Mouse (Mus musculus): ENCODE measurements at regions not wholly inside any gene's neighbourhood (a gene's known extent, or its start where the extent isn't known, plus 50 kb on each side); places are given as distances from the start of the nearest gene placed in this dataset.
A peak's percentile ranks its signal among the peaks of the same experiment; 100 is the strongest.

DNA sequence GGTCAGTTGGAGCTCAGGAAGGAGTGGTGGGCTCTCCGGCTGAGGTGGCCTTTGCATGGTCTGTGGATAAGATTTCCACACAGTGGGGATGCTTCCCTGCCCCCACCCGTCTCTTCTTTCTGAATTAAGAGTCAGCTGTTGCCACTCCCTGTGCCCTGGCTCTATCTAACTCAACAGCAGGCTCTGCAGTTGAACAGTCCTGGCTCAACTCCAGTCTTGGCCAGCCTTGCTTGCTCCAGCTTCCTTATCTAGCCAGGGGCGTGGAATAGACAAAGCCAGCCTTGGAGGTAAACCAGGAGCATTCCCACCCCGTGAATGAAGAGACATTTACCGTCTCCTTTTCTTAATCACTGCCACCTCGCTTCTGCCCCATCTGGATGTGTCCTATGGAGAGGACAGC is 89.7 kb downstream of the Mn1 start:
- no peak for DNase-seq (ENCODE audit: low spot score)

DNA sequence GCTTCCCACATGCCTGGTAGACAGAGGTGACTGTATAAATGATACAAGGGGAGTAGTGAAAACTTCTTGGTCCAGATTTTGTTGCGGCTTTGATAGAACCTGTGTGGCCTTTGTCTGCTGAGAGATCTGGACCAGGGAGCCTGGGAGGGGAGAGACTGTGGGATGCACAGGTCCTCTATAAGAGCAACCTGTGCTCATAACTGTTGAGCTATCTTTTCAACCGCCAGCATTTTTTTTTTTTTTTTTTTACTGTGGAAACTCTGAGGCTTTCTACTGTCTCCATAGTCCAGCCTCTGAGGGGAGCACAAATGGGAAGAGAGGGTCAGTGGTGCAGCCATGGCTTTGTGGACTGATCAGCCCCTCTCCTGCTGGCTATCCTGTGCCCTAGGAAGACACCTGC is 90.2 kb downstream of the Mn1 start:
- no peak for DNase-seq (ENCODE audit: low spot score)

DNA sequence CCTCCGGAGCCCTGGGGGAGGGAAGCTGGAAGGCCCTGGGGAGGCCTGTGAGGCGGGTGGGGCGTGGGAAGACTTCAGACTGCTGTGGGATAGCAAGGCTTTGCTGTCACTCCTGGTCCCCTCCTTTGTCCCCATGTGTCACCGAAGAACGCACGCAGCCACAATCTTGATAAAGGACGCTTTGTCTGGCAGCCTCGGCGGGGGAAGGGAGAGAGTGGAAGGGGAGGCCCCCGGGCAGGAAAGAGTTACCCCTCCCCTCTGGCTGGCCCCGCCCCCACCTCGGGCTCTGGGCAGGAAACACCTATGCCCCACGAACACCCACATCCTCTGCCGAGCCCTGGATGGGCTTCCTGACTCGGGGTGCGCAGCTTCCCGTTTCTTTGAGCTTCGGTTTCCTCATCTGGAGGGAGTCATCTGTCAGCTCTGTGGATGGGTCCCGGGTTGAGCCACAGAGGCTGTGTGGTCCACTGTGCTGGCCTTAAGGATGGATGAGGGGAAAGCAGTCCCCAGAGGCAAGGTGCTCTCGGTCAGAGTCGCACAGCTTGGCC is 91.9 kb downstream of the Mn1 start:
- DNase-seq (ENCODE audit: low spot score), result peak; percentile 87

- DNase-seq (ENCODE audit: low spot score), result peak; percentile 70
Observed at GRCm38 (mm10) chr5:111509575-111510057, 92.5 kb downstream of the Mn1 start.

DNA sequence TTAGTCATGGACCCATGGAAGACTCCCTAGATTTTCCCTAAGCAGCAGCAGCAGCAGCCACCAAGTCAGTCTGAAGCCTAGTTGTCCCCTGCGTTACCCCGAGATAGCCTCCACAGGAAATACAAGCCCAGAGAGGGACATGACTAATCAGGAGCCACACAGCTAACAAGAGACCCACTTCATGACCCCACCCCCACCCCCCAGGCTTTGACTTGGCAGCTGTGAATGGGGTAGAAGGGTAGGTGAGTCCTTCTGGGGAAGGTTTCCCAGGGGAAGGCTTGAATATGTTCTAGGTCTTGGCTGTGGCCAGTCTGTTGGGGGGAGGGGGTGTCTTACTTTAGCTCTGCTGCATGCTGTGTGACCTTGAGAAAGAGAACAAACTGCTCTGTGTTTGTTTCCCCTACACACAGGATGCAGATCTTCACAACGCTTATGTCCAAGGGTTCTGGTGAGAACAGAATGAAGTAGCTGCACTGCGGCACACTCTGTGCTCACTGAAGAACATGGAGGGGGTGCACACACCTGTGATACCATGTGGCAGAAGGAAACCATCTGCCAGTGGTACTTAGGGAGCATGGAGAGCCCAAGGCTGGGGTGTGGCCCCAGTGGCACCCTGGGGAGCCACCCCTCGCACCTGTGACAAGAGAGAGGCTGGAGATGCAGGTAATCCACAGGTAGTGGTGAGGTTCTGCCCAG is 93.2 kb downstream of the Mn1 start:
- DNase-seq (ENCODE audit: low spot score), result no peak

- DNase-seq (ENCODE audit: low spot score), result no peak
Observed at GRCm38 (mm10) chr5:111510879-111511231, 93.7 kb downstream of the Mn1 start.

GRCm38 (mm10) chr5:111511982-111512381 is 94.8 kb downstream of the Mn1 start:
- DNase-seq (ENCODE audit: low spot score), result no peak

- DNase-seq (ENCODE audit: low spot score), result no peak
Observed at GRCm38 (mm10) chr5:111513976-111514375, 96.8 kb downstream of the Mn1 start.

- DNase-seq (ENCODE audit: low spot score), result no peak
Observed at GRCm38 (mm10) chr5:111519059-111519458, 101.9 kb downstream of the Mn1 start.

- DNase-seq (ENCODE audit: low spot score), result peak; percentile 53
Observed at GRCm38 (mm10) chr5:111519500-111520041, 102.4 kb downstream of the Mn1 start.

DNA sequence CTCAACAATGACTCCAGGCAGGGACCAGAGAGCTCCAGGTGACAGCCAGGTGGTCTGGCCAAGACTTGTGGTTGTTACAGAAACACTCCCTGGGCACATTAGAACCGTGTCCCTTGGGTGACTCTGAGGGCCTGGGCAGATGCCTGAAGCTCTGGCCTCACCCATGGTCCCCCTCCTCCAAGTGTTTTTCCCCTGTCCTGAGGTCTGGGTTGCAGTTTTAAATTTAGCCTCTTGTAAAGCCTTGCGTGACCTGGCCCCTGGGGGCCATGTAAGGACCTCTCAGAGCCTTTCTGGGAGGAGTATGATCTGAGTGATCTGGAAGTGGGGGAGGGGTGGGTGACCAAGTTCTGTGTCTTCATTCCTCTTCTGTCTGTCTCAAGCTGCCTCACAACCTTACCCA is 104.7 kb downstream of the Mn1 start:
- no peak for DNase-seq (ENCODE audit: low spot score)

DNA sequence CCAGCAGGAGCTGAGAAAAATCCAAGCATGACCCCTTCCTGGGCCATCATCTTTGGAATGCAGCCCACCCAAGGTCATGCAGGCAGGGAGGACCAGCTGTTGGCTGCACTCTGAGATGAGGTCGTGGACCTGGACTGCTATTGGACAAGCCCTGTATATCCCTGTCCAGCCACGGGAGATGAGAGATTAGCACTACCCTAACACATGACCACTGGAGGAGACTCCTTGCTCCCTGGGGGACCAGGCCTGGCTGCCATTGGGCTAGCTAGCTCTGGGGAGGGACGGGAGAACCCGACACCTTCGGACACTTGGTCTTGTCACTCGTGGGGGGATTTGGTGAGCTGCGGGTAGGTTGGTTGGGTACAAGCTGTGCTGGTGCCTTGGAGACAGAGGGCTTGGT is 105.4 kb downstream of the Mn1 start:
- peak; percentile 61 for DNase-seq (ENCODE audit: low spot score)

GRCm38 (mm10) chr5:111527741-111528140 is 110.6 kb downstream of the Mn1 start:
- DNase-seq (ENCODE audit: low spot score), result no peak

GRCm38 (mm10) chr5:111529096-111529495 is 111.9 kb downstream of the Mn1 start:
- DNase-seq (ENCODE audit: low spot score), result peak; percentile 57

- DNase-seq (ENCODE audit: low spot score), result peak; percentile 89
Observed at GRCm38 (mm10) chr5:111530628-111531524, 113.7 kb downstream of the Mn1 start.

- no peak for DNase-seq (ENCODE audit: low spot score)
Observed at GRCm38 (mm10) chr5:111532446-111533035, 115.4 kb downstream of the Mn1 start.

- peak; percentile 72 for DNase-seq (ENCODE audit: low spot score)
Observed at GRCm38 (mm10) chr5:111535978-111536377, 118.8 kb downstream of the Mn1 start.

- DNase-seq (ENCODE audit: low spot score), result peak; percentile 41
Observed at GRCm38 (mm10) chr5:111538560-111539450, 121.6 kb downstream of the Mn1 start.

GRCm38 (mm10) chr5:111540486-111540885 is 123.3 kb downstream of the Mn1 start:
- DNase-seq (ENCODE audit: low spot score), result no peak

DNA sequence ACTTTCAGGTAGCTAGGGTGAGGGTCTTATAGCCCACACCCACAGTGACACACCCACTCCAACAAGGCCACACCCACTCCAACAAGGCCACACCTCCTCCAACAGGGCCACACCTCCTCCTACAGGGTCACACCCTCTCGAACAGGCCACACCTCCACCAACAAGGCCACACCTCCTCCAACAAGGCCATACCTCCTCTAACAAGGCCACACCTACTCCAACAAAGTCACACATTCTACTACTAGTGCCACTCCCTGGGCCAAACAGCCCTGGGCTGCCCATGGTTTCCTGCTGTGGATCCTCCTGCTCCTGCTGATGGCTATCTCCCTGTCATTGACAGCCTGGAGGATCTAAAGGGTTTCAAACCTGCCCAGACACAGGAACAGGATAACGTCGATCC is 124.9 kb downstream of the Mn1 start:
- DNase-seq (ENCODE audit: low spot score), result no peak
